Mouse (Mus musculus): ENCODE measurements around the gene 1700010B08Rik.
A peak's percentile ranks its signal among the peaks of the same experiment; 100 is the strongest.
"Not testable (repeated sequence)": the region's sequence is repeated elsewhere in the genome, so short reads cannot be mapped to it uniquely, and the experiment has no call there.

1700010B08Rik gene

GRCm38 (mm10) chr2:173719115-173719514 lies at the start of gene 1700010B08Rik:
TSS of gene 1700010B08Rik (plus strand) at chr2:173719415.
- not testable (repeated sequence) for DNase-seq (ENCODE audit: low spot score in 2 of 2)

GRCm38 (mm10) chr2:173672328-173672896 lies 46.8 kb upstream of the 1700010B08Rik start:
- no peak for DNase-seq (ENCODE audit: low spot score in 2 of 2)

GRCm38 (mm10) chr2:173673469-173673868 lies 45.7 kb upstream of the 1700010B08Rik start:
- DNase-seq (ENCODE audit: low spot score in 2 of 2), result no peak

GRCm38 (mm10) chr2:173678593-173678992 lies 40.6 kb upstream of the 1700010B08Rik start:
- no peak for DNase-seq (ENCODE audit: low spot score in 2 of 2)

- no peak for DNase-seq (ENCODE audit: low spot score in 2 of 2)
Measured at GRCm38 (mm10) chr2:173679217-173679616, 40.0 kb upstream of the 1700010B08Rik start.

- DNase-seq (ENCODE audit: low spot score in 2 of 2), result no peak
Measured at GRCm38 (mm10) chr2:173680153-173680552, 39.1 kb upstream of the 1700010B08Rik start.

GRCm38 (mm10) chr2:173682773-173683172 lies 36.4 kb upstream of the 1700010B08Rik start:
- DNase-seq (ENCODE audit: low spot score in 2 of 2), result no peak

- DNase-seq (ENCODE audit: low spot score in 2 of 2), result no peak
Measured at GRCm38 (mm10) chr2:173685781-173686361, 33.3 kb upstream of the 1700010B08Rik start.

- no peak for DNase-seq (ENCODE audit: low spot score in 2 of 2)
Measured at GRCm38 (mm10) chr2:173687363-173687762, 31.9 kb upstream of the 1700010B08Rik start.

- DNase-seq (ENCODE audit: low spot score in 2 of 2), result no peak
Measured at GRCm38 (mm10) chr2:173689835-173690234, 29.4 kb upstream of the 1700010B08Rik start.

GRCm38 (mm10) chr2:173691748-173692147 lies 27.5 kb upstream of the 1700010B08Rik start:
- no peak for DNase-seq (ENCODE audit: low spot score in 2 of 2)

GRCm38 (mm10) chr2:173692693-173693092 lies 26.5 kb upstream of the 1700010B08Rik start:
- DNase-seq (ENCODE audit: low spot score in 2 of 2), result no peak

GRCm38 (mm10) chr2:173698850-173699249 lies 20.4 kb upstream of the 1700010B08Rik start:
- peak; percentile 21 to 31 for DNase-seq (ENCODE audit: low spot score in 2 of 2)

- DNase-seq (ENCODE audit: low spot score in 2 of 2), result no peak
Measured at GRCm38 (mm10) chr2:173702096-173702866, 16.9 kb upstream of the 1700010B08Rik start.

- DNase-seq (ENCODE audit: low spot score in 2 of 2), result no peak
Measured at GRCm38 (mm10) chr2:173702867-173703237, 16.4 kb upstream of the 1700010B08Rik start.

- DNase-seq (ENCODE audit: low spot score in 2 of 2), result no peak
Measured at GRCm38 (mm10) chr2:173705827-173706551, 13.2 kb upstream of the 1700010B08Rik start.

GRCm38 (mm10) chr2:173707626-173708025 lies 11.6 kb upstream of the 1700010B08Rik start:
- DNase-seq (ENCODE audit: low spot score in 2 of 2), result not testable (repeated sequence)

GRCm38 (mm10) chr2:173710193-173710592 lies 9.0 kb upstream of the 1700010B08Rik start:
- no peak for DNase-seq (ENCODE audit: low spot score in 2 of 2)

- DNase-seq (ENCODE audit: low spot score in 2 of 2), result no peak
Measured at GRCm38 (mm10) chr2:173712656-173713055, 6.6 kb upstream of the 1700010B08Rik start.

- no peak for DNase-seq (ENCODE audit: low spot score in 2 of 2)
Measured at GRCm38 (mm10) chr2:173713241-173713640, 6.0 kb upstream of the 1700010B08Rik start.

GRCm38 (mm10) chr2:173714620-173715218 lies 4.5 kb upstream of the 1700010B08Rik start:
- no peak for DNase-seq (ENCODE audit: low spot score in 2 of 2)

- DNase-seq (ENCODE audit: low spot score in 2 of 2), result no peak
Measured at GRCm38 (mm10) chr2:173716966-173717365, 2.2 kb upstream of the 1700010B08Rik start.

Data from urinary bladder, postnatal 36 days (tissue).